Mouse (Mus musculus) heart, postnatal 0 days (tissue): Measurements from ENCODE around the gene Rapgef1.

Experiments used
- CTCF ChIP-seq: IDR thresholded peaks from 2 replicates; pipeline ENCODE4 v1.5.1; 2016; ENCODE audit warnings: antibody characterized with exemption, control low read depth, low read depth
- EP300 ChIP-seq: IDR thresholded peaks from 2 replicates; pipeline ENCODE4 v1.6.1; 2016; ENCODE audit warnings: antibody characterized with exemption, low read depth

DNA sequence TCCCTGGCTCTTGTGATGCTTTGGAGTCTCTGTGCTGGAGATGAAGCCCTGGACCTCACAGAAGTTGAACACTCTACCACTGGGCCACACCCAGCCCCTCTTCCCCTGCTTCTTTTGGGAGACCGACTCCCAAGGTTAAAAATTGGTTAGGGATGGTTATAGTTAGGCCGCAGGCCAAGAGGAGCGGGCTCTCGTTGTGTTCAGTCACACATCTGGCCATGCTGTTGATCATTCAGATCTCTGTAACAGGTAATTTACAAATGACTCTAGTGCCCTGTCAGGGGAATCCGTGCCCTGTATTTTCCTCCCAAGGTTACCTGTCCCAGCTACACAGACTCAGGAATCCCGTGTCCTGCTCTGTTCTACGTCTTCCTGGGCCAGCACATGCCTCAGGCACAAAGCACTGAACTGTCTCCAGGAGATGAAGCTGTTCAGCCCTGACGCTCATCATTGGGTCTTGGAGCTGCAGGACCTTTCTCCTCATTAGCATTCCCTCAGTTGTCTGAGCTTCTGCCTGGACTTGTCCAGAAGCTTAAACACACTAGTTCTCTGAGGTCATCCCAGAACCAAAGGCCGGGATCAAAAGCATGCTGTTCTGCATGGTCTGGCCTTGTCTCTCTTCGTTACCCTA is 10.7 kb downstream of the Rapgef1 start:
- TF ChIP-seq CTCF = no peak
- no peak for TF ChIP-seq EP300
